Mouse (Mus musculus) hindlimb bud, embryonic 11.5 days (tissue): Measurements from ENCODE around the gene Olfr231.

Experiments used
- DNase-seq: peaks from one replicate; pipeline ENCODE4 v3.0.0-alpha.2; 2012; ENCODE audit warnings: low read depth, low spot score; ENCODE audit errors: extremely low spot score

Gene Olfr231

GRCm38 (mm10) chr1:174121062-174121461, at the start of gene Olfr231:
TSS of gene Olfr231 (minus strand) at chr1:174121162.
- no peak for DNase-seq

DNA sequence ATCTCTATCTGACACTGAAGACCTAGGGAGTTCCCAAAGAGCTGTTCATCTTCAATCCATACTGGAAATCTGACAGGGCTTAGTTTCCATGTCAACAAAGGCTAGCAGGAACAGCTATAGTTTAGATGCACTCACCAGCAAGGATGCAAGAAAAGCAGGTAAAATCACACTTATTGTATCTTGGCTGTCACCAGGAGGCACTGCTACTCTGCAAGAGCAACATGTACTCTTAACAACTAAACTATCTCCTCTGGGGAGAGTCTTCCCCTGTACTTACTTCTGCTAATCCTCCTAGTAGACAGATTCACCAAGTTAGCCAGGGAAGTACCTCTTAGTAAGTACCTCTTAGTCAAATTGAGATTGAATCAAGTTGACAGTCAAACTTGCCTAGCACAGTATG, 48.1 kb upstream of the Olfr231 start:
- DNase-seq, result no peak

GRCm38 (mm10) chr1:174159095-174159494, 38.1 kb upstream of the Olfr231 start:
- no peak for DNase-seq

GRCm38 (mm10) chr1:174158512-174158911, 37.5 kb upstream of the Olfr231 start:
- no peak for DNase-seq

DNA sequence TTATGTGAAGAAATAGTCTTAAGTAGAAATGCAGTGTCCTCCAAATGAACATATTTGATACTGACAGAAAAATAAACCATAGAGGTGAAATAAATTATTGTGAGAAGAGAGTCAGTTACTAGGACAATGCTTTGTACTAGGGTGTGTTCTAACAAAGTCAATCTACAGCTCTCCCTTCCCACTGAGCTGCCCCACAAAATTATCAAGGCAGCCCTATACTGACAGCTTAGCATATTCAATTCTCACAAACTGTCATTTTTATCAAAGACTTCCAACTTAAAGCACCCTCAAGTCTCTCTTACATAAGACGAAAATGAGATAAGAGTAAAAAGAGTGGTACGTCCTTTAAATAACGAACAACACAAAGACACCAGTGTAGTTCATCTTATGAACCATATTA, 36.7 kb upstream of the Olfr231 start:
- no peak for DNase-seq

DNA sequence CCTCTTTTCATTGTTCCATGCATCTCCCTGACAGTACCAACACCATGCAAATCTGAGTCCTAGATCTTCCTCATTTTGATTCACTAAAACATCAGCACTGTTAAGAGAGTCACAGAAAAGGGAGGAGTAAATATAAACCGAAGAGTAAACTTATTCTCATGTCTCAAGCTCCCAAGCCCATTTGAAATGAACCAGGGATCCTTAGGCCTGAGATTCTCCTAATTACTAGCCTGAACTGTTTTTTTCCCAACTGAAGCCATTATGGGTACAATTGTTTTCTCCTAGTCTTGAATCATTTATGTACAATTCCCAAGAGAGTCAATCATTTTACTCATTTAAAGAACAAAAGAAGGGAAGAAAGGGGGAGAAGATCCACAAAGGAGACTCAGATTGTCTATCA, 34.4 kb upstream of the Olfr231 start, which contains the start of gene Olfr420:
TSS of gene Olfr420 (plus strand) at position 301 of the 400 bp plus-strand sequence.
- DNase-seq, result no peak

- no peak for DNase-seq
Observed at GRCm38 (mm10) chr1:174149289-174149688, 28.3 kb upstream of the Olfr231 start.

DNA sequence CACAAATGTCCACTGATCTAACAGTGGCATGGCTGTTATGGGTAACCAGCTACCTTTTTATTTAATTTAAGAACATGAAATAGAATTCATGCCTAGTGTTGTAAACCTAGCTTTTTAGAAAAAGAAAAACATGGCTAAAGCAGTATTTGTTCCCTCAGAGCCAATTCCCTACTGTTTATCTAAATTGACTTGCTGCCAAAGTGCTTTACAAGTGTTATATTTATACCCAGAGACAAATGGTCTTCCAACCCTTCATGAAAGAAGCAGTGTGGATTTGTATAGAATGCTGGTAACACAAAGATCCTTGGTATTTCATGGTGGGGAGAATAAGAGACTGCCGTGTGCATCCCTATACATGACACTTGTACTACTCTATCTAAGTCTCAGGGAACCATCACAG, 25.7 kb upstream of the Olfr231 start:
- DNase-seq, result no peak

DNA sequence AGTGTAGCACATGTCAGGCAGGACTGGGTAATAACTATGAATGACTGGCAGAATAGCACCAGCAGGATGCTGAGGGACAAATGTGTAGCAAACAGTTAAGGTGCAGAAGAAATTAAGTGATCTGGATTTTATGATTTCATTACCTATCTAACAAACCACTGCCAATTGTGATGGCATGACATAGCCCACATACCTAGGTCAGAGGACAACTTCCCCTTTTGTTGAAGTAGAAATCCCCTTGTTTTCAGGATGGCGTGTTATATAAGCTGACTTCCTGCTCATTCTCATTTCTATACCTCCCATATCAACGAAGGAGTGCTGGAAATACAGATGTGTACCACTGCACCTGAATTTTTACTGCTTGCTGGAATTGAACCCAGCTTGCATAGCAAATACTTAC, 20.4 kb upstream of the Olfr231 start:
- no peak for DNase-seq

- DNase-seq, result no peak
Observed at GRCm38 (mm10) chr1:174131999-174132398, 11.0 kb upstream of the Olfr231 start.

- DNase-seq, result no peak
Observed at GRCm38 (mm10) chr1:174131217-174131616, 10.3 kb upstream of the Olfr231 start, which contains the start of gene Olfr424. TSS of gene Olfr424 (plus strand) at chr1:174131517.

GRCm38 (mm10) chr1:174103735-174104134, 17.2 kb downstream of the Olfr231 start:
- DNase-seq, result no peak

DNA sequence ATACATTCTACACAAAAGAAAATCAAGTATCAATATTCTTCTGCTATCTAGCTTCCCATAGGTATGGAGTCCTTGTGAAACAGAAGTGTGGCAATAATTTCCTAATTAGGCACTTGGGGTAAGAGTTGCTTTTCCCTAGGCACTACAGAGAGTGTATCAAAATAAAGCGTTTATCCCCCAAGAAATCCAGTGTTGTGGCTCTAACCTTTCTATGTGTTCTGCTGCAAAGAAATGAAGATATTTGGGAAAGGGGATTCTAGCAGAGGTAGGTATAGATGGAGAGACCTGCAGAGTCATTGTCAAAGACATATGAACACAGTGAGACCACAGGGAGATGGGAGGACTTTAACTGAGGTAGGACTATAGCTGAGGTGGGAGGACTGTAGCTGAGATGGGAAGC, 24.4 kb downstream of the Olfr231 start, which contains the start of gene Olfr427:
TSS of gene Olfr427 (plus strand) at position 301 of the 400 bp plus-strand sequence.
- DNase-seq, result no peak

DNA sequence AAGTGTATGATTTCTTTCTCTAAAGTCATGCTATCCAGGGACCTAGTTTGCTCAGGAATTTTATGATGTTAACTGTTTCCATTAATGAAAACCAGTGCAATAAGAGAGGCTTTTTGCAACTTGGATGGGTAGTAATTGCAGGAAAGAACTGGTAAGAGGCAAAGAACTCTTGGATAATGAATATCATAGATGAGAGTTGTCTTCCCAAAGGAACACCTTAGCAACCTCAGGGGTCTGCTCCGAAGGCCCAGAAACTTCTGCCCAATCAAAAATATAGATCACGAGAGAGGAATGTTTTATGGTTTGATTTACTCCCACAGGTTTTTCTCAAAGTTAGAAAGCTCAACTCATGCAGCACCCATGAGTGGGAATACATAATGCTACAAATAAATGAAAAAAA, 36.9 kb downstream of the Olfr231 start, which contains the start of gene Olfr429:
TSS of gene Olfr429 (plus strand) at position 301 of the 400 bp plus-strand sequence.
- DNase-seq, result no peak

- no peak for DNase-seq
Observed at GRCm38 (mm10) chr1:174066305-174066704, 54.7 kb downstream of the Olfr231 start, which contains the start of gene Olfr430. TSS of gene Olfr430 (plus strand) at chr1:174066605.
